Mouse (Mus musculus): ENCODE measurements around the gene Mea1. TPM values are rescaled to one million over a fixed set of nuclear protein-coding genes. Genes with fewer than 3 reads are reported as not detected.

Mea1 gene
- polyA plus RNA-seq, 1 experiment from 2014 or later, result 183 TPM

GRCm38 (mm10) chr17:46699245-46699644 lies 20.7 kb downstream of the Mea1 start:
- Histone ChIP-seq H3K4me1 (peaks cover 29% of the 10 kb centered on the region), H3K9ac (no peak overlapping the region), H3K36me3 (peaks cover 26% of the 10 kb centered on the region), H3K4me3 (no peak overlapping the region), H3K27me3 (no peaks in the 10 kb centered on the region), H3K4me2 (replicated peaks) (no peak overlapping the region), H3K27ac (no peak overlapping the region), H3K9me3 (replicated peaks) (no peaks in the 10 kb centered on the region)
- ATAC-seq (ENCODE audit: low FRiP score), result no peak
- WGBS, result 89% methylated on average over 5 of the region's 5 CpGs

GRCm38 (mm10) chr17:46699912-46700311 lies 21.3 kb downstream of the Mea1 start:
- no peak overlapping the region for H3K4me2 ChIP-seq (replicated peaks)
- no peaks in the 10 kb centered on the region for H3K27me3 ChIP-seq
- no peak overlapping the region for H3K4me3 ChIP-seq
- no peak for ATAC-seq (ENCODE audit: low FRiP score)
- H3K4me1 ChIP-seq, result peaks cover 30% of the 10 kb centered on the region
- H3K9ac ChIP-seq, result no peak overlapping the region
- no peak overlapping the region for H3K27ac ChIP-seq
- H3K36me3 ChIP-seq, result peaks cover 26% of the 10 kb centered on the region
- 92% methylated on average over 3 of the region's 3 CpGs for WGBS
- H3K9me3 ChIP-seq (replicated peaks), result no peaks in the 10 kb centered on the region

GRCm38 (mm10) chr17:46701489-46701888 lies 22.9 kb downstream of the Mea1 start:
- 81% methylated on average over 12 of the region's 12 CpGs for WGBS
- ATAC-seq (ENCODE audit: low FRiP score), result no peak
- Histone ChIP-seq H3K9ac (no peak overlapping the region; the same call in 1 of the 2 replicates), H3K27ac (no peak overlapping the region), H3K4me2 (replicated peaks) (no peak overlapping the region), H3K27me3 (no peaks in the 10 kb centered on the region), H3K4me3 (no peak overlapping the region), H3K9me3 (replicated peaks) (no peaks in the 10 kb centered on the region), H3K36me3 (peaks cover 22% of the 10 kb centered on the region), H3K4me1 (peaks cover 36% of the 10 kb centered on the region)

GRCm38 (mm10) chr17:46702100-46702499 lies 23.5 kb downstream of the Mea1 start:
- Histone ChIP-seq H3K36me3 (peaks cover 22% of the 10 kb centered on the region), H3K9ac (peak overlapping the region; percentile 41; the same call in 1 of the 2 replicates), H3K27me3 (no peaks in the 10 kb centered on the region), H3K9me3 (replicated peaks) (no peaks in the 10 kb centered on the region), H3K4me3 (no peak overlapping the region), H3K27ac (no peak overlapping the region), H3K4me2 (replicated peaks) (no peak overlapping the region), H3K4me1 (peaks cover 39% of the 10 kb centered on the region)
- no peak for ATAC-seq (ENCODE audit: low FRiP score)
- WGBS, result 88% methylated on average over 12 of the region's 12 CpGs

GRCm38 (mm10) chr17:46702506-46702905 lies 23.9 kb downstream of the Mea1 start:
- Histone ChIP-seq H3K9me3 (replicated peaks) (no peaks in the 10 kb centered on the region), H3K4me3 (0 out of 2 replicates have a peak overlapping the region, but pooled peaks have one; percentile 93), H3K4me1 (peaks cover 39% of the 10 kb centered on the region), H3K27me3 (no peaks in the 10 kb centered on the region), H3K36me3 (peaks cover 22% of the 10 kb centered on the region), H3K9ac (peak overlapping the region; percentile 93), H3K4me2 (replicated peaks) (peak overlapping the region; percentile 79; the same call in 1 of the 2 replicates), H3K27ac (no peak overlapping the region)
- 91% methylated on average over 5 of the region's 5 CpGs for WGBS
- ATAC-seq (ENCODE audit: low FRiP score), result no peak

GRCm38 (mm10) chr17:46703971-46704886 lies 25.6 kb downstream of the Mea1 start:
- no peaks in the 10 kb centered on the region for H3K9me3 ChIP-seq (replicated peaks)
- ATAC-seq (ENCODE audit: low FRiP score), result peak; percentile 85
- peak overlapping the region; percentile 93 for H3K9ac ChIP-seq
- H3K36me3 ChIP-seq, result peaks cover 7% of the 10 kb centered on the region
- peak overlapping the region; percentile 93 for H3K4me3 ChIP-seq
- WGBS, result 3% methylated on average over 40 of the region's 41 CpGs
- peak overlapping the region; percentile 79 for H3K4me2 ChIP-seq (replicated peaks)
- peaks cover 39% of the 10 kb centered on the region for H3K4me1 ChIP-seq
- no peaks in the 10 kb centered on the region for H3K27me3 ChIP-seq
- H3K27ac ChIP-seq, result peak overlapping the region; percentile 91

- Histone ChIP-seq H3K4me1 (peaks cover 39% of the 10 kb centered on the region), H3K36me3 (no peaks in the 10 kb centered on the region), H3K27me3 (no peaks in the 10 kb centered on the region), H3K9ac (peak within 1 kb of the TSS; percentile 93), H3K4me2 (replicated peaks) (peak within 1 kb of the TSS; percentile 79), H3K4me3 (peak within 1 kb of the TSS; percentile 93), H3K27ac (peak within 1 kb of the TSS; percentile 92), H3K9me3 (replicated peaks) (no peaks in the 10 kb centered on the region)
- 2% methylated on average over 48 of the region's 48 CpGs for WGBS
- peak; percentile 95 for ATAC-seq (ENCODE audit: low FRiP score)
These were observed 26.6 kb downstream of the Mea1 start, which contains the start of gene Ppp2r5d for GRCm38 (mm10) chr17:46704887-46705835. Gene Ppp2r5d, minus strand, starts transcription at chr17:46705111.

GRCm38 (mm10) chr17:46706375-46707089 lies 27.9 kb downstream of the Mea1 start:
- Histone ChIP-seq H3K9ac (no peak overlapping the region), H3K9me3 (replicated peaks) (no peaks in the 10 kb centered on the region), H3K4me3 (no peak overlapping the region), H3K4me2 (replicated peaks) (no peak overlapping the region), H3K36me3 (no peaks in the 10 kb centered on the region), H3K4me1 (peaks cover 35% of the 10 kb centered on the region), H3K27me3 (no peaks in the 10 kb centered on the region), H3K27ac (no peak overlapping the region)
- no peak for ATAC-seq (ENCODE audit: low FRiP score)
- WGBS, result 94% methylated on average over 14 of the region's 14 CpGs

GRCm38 (mm10) chr17:46710959-46711597 lies 32.5 kb downstream of the Mea1 start, which contains the start of gene Pex6:
Gene Pex6, plus strand, starts transcription at chr17:46711463.
- peak; percentile 90 for ATAC-seq (ENCODE audit: low FRiP score)
- 9% methylated on average over 35 of the region's 36 CpGs for WGBS
- peak within 1 kb of the TSS; percentile 100 for H3K4me3 ChIP-seq
- H3K27me3 ChIP-seq, result no peaks in the 10 kb centered on the region
- H3K9ac ChIP-seq, result peak within 1 kb of the TSS; percentile 96
- H3K4me1 ChIP-seq, result peaks cover 21% of the 10 kb centered on the region
- H3K36me3 ChIP-seq, result peaks cover 27% of the 10 kb centered on the region
- peak within 1 kb of the TSS; percentile 76 for H3K27ac ChIP-seq
- peak within 1 kb of the TSS; percentile 100 for H3K4me2 ChIP-seq (replicated peaks)
- H3K9me3 ChIP-seq (replicated peaks), result no peaks in the 10 kb centered on the region

- H3K9ac ChIP-seq, result peak overlapping the region; percentile 96
- peak overlapping the region; percentile 100 for H3K4me2 ChIP-seq (replicated peaks)
- peak overlapping the region; percentile 76 for H3K27ac ChIP-seq
- peaks cover 20% of the 10 kb centered on the region for H3K4me1 ChIP-seq
- WGBS, result under 1% methylated on average over 76 of the region's 76 CpGs
- no peaks in the 10 kb centered on the region for H3K9me3 ChIP-seq (replicated peaks)
- peak overlapping the region; percentile 100 for H3K4me3 ChIP-seq
- peaks cover 33% of the 10 kb centered on the region for H3K36me3 ChIP-seq
- H3K27me3 ChIP-seq, result no peaks in the 10 kb centered on the region
- peak; percentile 70 for ATAC-seq (ENCODE audit: low FRiP score)
These were observed 33.1 kb downstream of the Mea1 start for GRCm38 (mm10) chr17:46711612-46712271.

GRCm38 (mm10) chr17:46712442-46712841 lies 33.8 kb downstream of the Mea1 start:
- H3K36me3 ChIP-seq, result peaks cover 38% of the 10 kb centered on the region
- no peak for ATAC-seq (ENCODE audit: low FRiP score)
- peak overlapping the region; percentile 96 for H3K9ac ChIP-seq
- H3K27ac ChIP-seq, result no peak overlapping the region
- peaks cover 17% of the 10 kb centered on the region for H3K4me1 ChIP-seq
- peak overlapping the region; percentile 100 for H3K4me2 ChIP-seq (replicated peaks)
- no peaks in the 10 kb centered on the region for H3K27me3 ChIP-seq
- no peaks in the 10 kb centered on the region for H3K9me3 ChIP-seq (replicated peaks)
- peak overlapping the region; percentile 100 for H3K4me3 ChIP-seq
- 73% methylated on average over 7 of the region's 7 CpGs for WGBS
